Mouse (Mus musculus) CH12.LX (cell line): Measurements from ENCODE around the gene Fam183b. TPM values are rescaled to one million over a fixed set of nuclear protein-coding genes. Genes with fewer than 3 reads are reported as not detected.

Experiments used
- DNase-seq: peaks from one replicate; pipeline ENCODE4 v3.0.0-alpha.2; 2013; ENCODE audit errors: extremely low read depth
- H3K27ac ChIP-seq: 2 replicates; pipeline ENCODE4 v1.5.1; 2012; ENCODE audit warnings: low read depth, mild to moderate bottlenecking, control low read depth, moderate library complexity; ENCODE audit not compliant: insufficient read depth
- H3K27me3 ChIP-seq: replicated peaks from 2 replicates; pipeline ENCODE3; 2012; ENCODE audit warnings: inconsistent platforms
- H3K36me3 ChIP-seq, 2 experiments: replicated peaks in 1 of 2; 2 replicates each; pipeline versions ENCODE3 to v1.6.1; 2012; ENCODE audit warnings: inconsistent platforms in 1 of 2, low read length in 1 of 2, mild to moderate bottlenecking in 1 of 2, mixed read lengths in 1 of 2, moderate library complexity in 1 of 2; ENCODE audit not compliant: control insufficient read depth in 1 of 2, insufficient read depth in 1 of 2
- H3K4me1 ChIP-seq, 2 experiments: 2 replicates each; pipeline ENCODE4 v1.6.1; 2012; ENCODE audit warnings: inconsistent platforms in 1 of 2, moderate library complexity in 1 of 2; ENCODE audit not compliant: insufficient read depth in 2 of 2, control insufficient read depth in 1 of 2
- H3K4me2 ChIP-seq: 2 replicates; pipeline ENCODE4 v1.6.1; 2012; ENCODE audit warnings: low read depth, mild to moderate bottlenecking, control low read depth; ENCODE audit not compliant: poor library complexity, insufficient read depth, severe bottlenecking
- H3K4me3 ChIP-seq, 3 experiments: fragments of 150-350 bp in 1 of 3; sonication (generic) in 1 of 3; replicated peaks in 1 of 3; 2 replicates each; pipeline versions ENCODE3 to v1.5.1; 2011 to 2012; ENCODE audit warnings: low read depth in 2 of 3, low read length in 2 of 3, mild to moderate bottlenecking in 2 of 3, moderate library complexity in 2 of 3, control low read depth in 1 of 3, improper control_type of control experiment in 1 of 3, inconsistent platforms in 1 of 3, mixed read lengths in 1 of 3; ENCODE audit not compliant: poor library complexity in 1 of 3
- H3K79me2 ChIP-seq: replicated peaks from 2 replicates; pipeline ENCODE4 v1.6.1; 2012; ENCODE audit warnings: mild to moderate bottlenecking, moderate library complexity; ENCODE audit not compliant: control insufficient read depth, poor library complexity, insufficient read depth, severe bottlenecking; ENCODE audit errors: extremely low read depth
- H3K9ac ChIP-seq: 2 replicates; pipeline ENCODE4 v1.6.1; 2012; ENCODE audit warnings: low read depth, mild to moderate bottlenecking, control low read depth, moderate library complexity; ENCODE audit not compliant: insufficient read depth
- H3K9me3 ChIP-seq: replicated peaks from 2 replicates; pipeline ENCODE3; 2012; ENCODE audit warnings: low read length, inconsistent platforms, mixed read lengths
- BHLHE40 ChIP-seq: IDR thresholded peaks from 2 replicates; pipeline ENCODE4 v1.6.1; 2011; ENCODE audit warnings: mild to moderate bottlenecking, low read depth, low read length, improper control_type of control experiment
- CHD1 ChIP-seq: IDR thresholded peaks from 2 replicates; pipeline ENCODE4 v1.6.1; 2012; ENCODE audit warnings: low read depth, low read length, improper control_type of control experiment, inconsistent platforms
- CHD2 ChIP-seq: IDR thresholded peaks from 2 replicates; pipeline ENCODE4 v1.6.1; 2011; ENCODE audit warnings: low read length, improper control_type of control experiment
- E2F4 ChIP-seq: IDR thresholded peaks from 2 replicates; pipeline ENCODE4 v1.6.1; 2011; ENCODE audit warnings: low read depth, low read length, improper control_type of control experiment; ENCODE audit not compliant: insufficient replicate concordance
- ELF1 ChIP-seq: IDR thresholded peaks from 2 replicates; pipeline ENCODE4 v1.6.1; 2014; ENCODE audit warnings: low read depth, mild to moderate bottlenecking, inconsistent platforms, low read length, improper control_type of control experiment
- EP300 ChIP-seq: IDR thresholded peaks from 2 replicates; pipeline ENCODE4 v1.6.1; 2011; ENCODE audit warnings: low read length, improper control_type of control experiment
- ETS1 ChIP-seq: conservative IDR thresholded peaks from 2 replicates; pipeline ENCODE4 v1.6.1; 2012; ENCODE audit warnings: low read depth, mild to moderate bottlenecking, inconsistent platforms, low read length, improper control_type of control experiment, moderate library complexity
- GABPA ChIP-seq: IDR thresholded peaks from 2 replicates; pipeline ENCODE4 v1.6.1; 2012; ENCODE audit warnings: low read depth, low read length, improper control_type of control experiment, inconsistent platforms; ENCODE audit not compliant: insufficient replicate concordance
- HCFC1 ChIP-seq: IDR thresholded peaks from 2 replicates; pipeline ENCODE4 v1.6.1; 2012; ENCODE audit warnings: low read depth, mild to moderate bottlenecking, inconsistent platforms, low read length, improper control_type of control experiment
- IRF4 ChIP-seq: IDR thresholded peaks from 2 replicates; pipeline ENCODE4 v1.6.1; 2014; ENCODE audit warnings: low read depth, mild to moderate bottlenecking, inconsistent platforms, low read length, improper control_type of control experiment
- JUN ChIP-seq: IDR thresholded peaks from 2 replicates; pipeline ENCODE4 v1.6.1; 2011; ENCODE audit warnings: low read depth, mild to moderate bottlenecking, low read length, improper control_type of control experiment, moderate library complexity; ENCODE audit not compliant: insufficient read depth
- JUND ChIP-seq: conservative IDR thresholded peaks from 2 replicates; pipeline ENCODE4 v1.6.1; 2011; ENCODE audit warnings: low read depth, low read length, improper control_type of control experiment
- MAFK ChIP-seq: IDR thresholded peaks from 2 replicates; pipeline ENCODE4 v1.6.1; 2011; ENCODE audit warnings: low read length, improper control_type of control experiment; ENCODE audit not compliant: insufficient replicate concordance
- MAX ChIP-seq: IDR thresholded peaks from 2 replicates; pipeline ENCODE4 v1.6.1; 2011; ENCODE audit warnings: low read length, improper control_type of control experiment
- MAZ ChIP-seq: IDR thresholded peaks from 2 replicates; pipeline ENCODE4 v1.6.1; 2012; ENCODE audit warnings: low read depth, mild to moderate bottlenecking, inconsistent platforms, low read length, improper control_type of control experiment, moderate library complexity
- MEF2A ChIP-seq: IDR thresholded peaks from 2 replicates; pipeline ENCODE4 v1.6.1; 2014; ENCODE audit warnings: low read depth, mild to moderate bottlenecking, inconsistent platforms, low read length, improper control_type of control experiment, borderline replicate concordance
- MYC ChIP-seq: IDR thresholded peaks from 2 replicates; pipeline ENCODE4 v1.6.1; 2011; ENCODE audit warnings: low read depth, mild to moderate bottlenecking, improper control_type of control experiment, low read length
- NELFE ChIP-seq: IDR thresholded peaks from 2 replicates; pipeline ENCODE4 v1.6.1; 2011; ENCODE audit warnings: low read depth, low read length, improper control_type of control experiment
- NRF1 ChIP-seq: IDR thresholded peaks from 2 replicates; pipeline ENCODE4 v1.6.1; 2014; ENCODE audit warnings: low read depth, mild to moderate bottlenecking, inconsistent platforms, low read length, improper control_type of control experiment, moderate library complexity
- POLR2A ChIP-seq: IDR thresholded peaks from 2 replicates; pipeline ENCODE4 v1.6.1; 2011; ENCODE audit warnings: low read depth, mild to moderate bottlenecking, improper control_type of control experiment, low read length
- POLR2AphosphoS2 ChIP-seq: IDR thresholded peaks from 2 replicates; pipeline ENCODE4 v1.6.1; 2011; ENCODE audit warnings: low read depth, low read length, improper control_type of control experiment
- RCOR1 ChIP-seq: conservative IDR thresholded peaks from 2 replicates; pipeline ENCODE4 v1.6.1; 2012; ENCODE audit warnings: low read depth, mild to moderate bottlenecking, inconsistent platforms, low read length, improper control_type of control experiment
- SIN3A ChIP-seq: IDR thresholded peaks from 2 replicates; pipeline ENCODE4 v1.6.1; 2012; ENCODE audit warnings: low read length, improper control_type of control experiment, inconsistent platforms
- TBP ChIP-seq: conservative IDR thresholded peaks from 2 replicates; pipeline ENCODE4 v1.6.1; 2011; ENCODE audit warnings: low read depth, low read length, improper control_type of control experiment
- TCF12 ChIP-seq: IDR thresholded peaks from 2 replicates; pipeline ENCODE4 v1.6.1; 2014; ENCODE audit warnings: low read depth, mild to moderate bottlenecking, inconsistent platforms, low read length, improper control_type of control experiment
- UBTF ChIP-seq: IDR thresholded peaks from 2 replicates; pipeline ENCODE4 v1.6.1; 2012; ENCODE audit warnings: low read depth, mild to moderate bottlenecking, inconsistent platforms, low read length, improper control_type of control experiment, moderate library complexity
- USF1 ChIP-seq: IDR thresholded peaks from 2 replicates; pipeline ENCODE4 v1.6.1; 2014; ENCODE audit warnings: low read depth, mild to moderate bottlenecking, inconsistent platforms, low read length, improper control_type of control experiment
- USF2 ChIP-seq: conservative IDR thresholded peaks from 2 replicates; pipeline ENCODE4 v1.6.1; 2011; ENCODE audit warnings: low read depth, low read length, improper control_type of control experiment
- ZKSCAN1 ChIP-seq: IDR thresholded peaks from 2 replicates; pipeline ENCODE4 v1.6.1; 2012; ENCODE audit warnings: low read depth, inconsistent platforms, low read length, improper control_type of control experiment, borderline replicate concordance
- ZNF384 ChIP-seq: IDR thresholded peaks from 2 replicates; pipeline ENCODE4 v1.6.1; 2012; ENCODE audit warnings: low read depth, low read length, improper control_type of control experiment, inconsistent platforms
- dilution Hi-C: fragments of 300-500 bp; cut with MboI; formaldehyde crosslinking; loops from 2 replicates; pipeline ENCODE4 v1.14.3; 2020; ENCODE audit warnings: low sequenced_read_pairs; ENCODE audit not compliant: extremely low pct_unique_long_range_greater_than_20kb, extremely low pct_ligation_motif_present
- in situ Hi-C: fragments of 300-500 bp; cut with MboI; formaldehyde crosslinking; loops from 3 replicates; pipeline ENCODE4 v1.14.3; 2019; ENCODE audit warnings: low sequenced_read_pairs, low pct_ligation_motif_present, low pct_unique_long_range_greater_than_20kb, mixed read lengths
- polyA plus RNA-seq: library from polyadenylated mRNA; unstranded; fragments of >175 nt; gene quantifications from 2 replicates; pipeline ENCODE4 v1.2.1, GENCODE M21; 2012; ENCODE audit warnings: low read depth; ENCODE audit not compliant: insufficient read length
- total RNA-seq, 2 experiments: library from RNA; depleted of rRNA; stranded (reverse); fragments of 300-350 nt in 1 of 2; fragments of >200 nt in 1 of 2; gene quantifications; 2 replicates each; pipeline ENCODE4 v1.2.3; 2012 to 2014

Gene Fam183b
- total and polyA plus RNA-seq, 3 experiments = 0.72 TPM; not detected in 2

GRCm38 (mm10) chr11:58847636-58848035 is 45.9 kb upstream of the Fam183b start:
- no peak overlapping the region for H3K27ac ChIP-seq
- DNase-seq = no peak
- in situ Hi-C loops = no loop called here
- no peaks in the 10 kb centered on the region for H3K79me2 ChIP-seq
- peaks cover 0 to 16% of the 10 kb centered on the region in 2 experiments; a peak in 3 of 4 replicates for H3K4me1 ChIP-seq
- H3K36me3 ChIP-seq = peaks cover 17 to 35% of the 10 kb centered on the region in 2 experiments
- TF ChIP-seq JUN (no peak), NRF1 (no peak), TCF12 (no peak), HCFC1 (no peak), USF1 (no peak), IRF4 (no peak), UBTF (no peak), E2F4 (no peak), TBP (no peak), EP300 (no peak), ETS1 (no peak), ELF1 (no peak), MAX (no peak), MAZ (no peak), POLR2AphosphoS2 (no peak), JUND (no peak)
- H3K4me2 ChIP-seq = peak overlapping the region; percentile 93
- peaks cover 4% of the 10 kb centered on the region for H3K27me3 ChIP-seq
- peak overlapping the region; percentile 81 to 93 (median 91) for H3K4me3 ChIP-seq
- dilution Hi-C loops = no loop called here
- H3K9ac ChIP-seq = peak overlapping the region; percentile 89
- peaks cover 10% of the 10 kb centered on the region for H3K9me3 ChIP-seq

DNA sequence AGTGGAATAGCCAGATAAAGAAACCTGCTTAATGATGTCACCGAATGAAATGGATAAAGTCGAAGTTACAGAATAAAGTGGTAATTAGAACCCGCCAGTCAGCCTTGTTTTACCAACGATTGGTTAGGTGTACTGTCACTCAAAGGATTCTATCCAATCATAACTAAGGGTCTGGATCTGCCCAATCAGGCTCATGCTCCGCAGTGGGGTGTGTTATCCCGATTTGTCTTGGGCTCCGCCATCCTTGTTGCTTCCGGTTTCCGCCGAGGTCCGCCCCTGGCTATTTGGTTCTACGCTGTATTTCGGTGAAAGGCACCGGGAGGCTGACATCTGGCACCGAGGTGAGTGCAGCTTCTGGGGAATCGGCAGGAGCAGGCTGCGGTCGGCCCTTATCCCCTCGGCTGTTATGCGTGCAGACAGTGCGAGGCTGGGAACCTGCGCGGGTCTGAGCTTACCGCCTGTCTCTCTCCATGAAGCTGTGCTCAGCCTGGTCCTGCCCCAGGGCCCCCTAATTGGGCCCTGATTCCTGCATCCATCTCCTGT is 45.2 kb upstream of the Fam183b start, which contains the start of gene Gm12258:
TSS of gene Gm12258 (plus strand) at position 240 of the 543 bp plus-strand sequence.
- Histone ChIP-seq H3K79me2 (no peaks in the 10 kb centered on the region), H3K4me3 (peak within 1 kb of the TSS; percentile 81 to 93 (median 91)), H3K27me3 (peaks cover 8% of the 10 kb centered on the region), H3K9ac (peak within 1 kb of the TSS; percentile 89), H3K27ac (no peak within 1 kb of the TSS), H3K36me3 (peaks cover 17 to 29% of the 10 kb centered on the region in 2 experiments), H3K4me2 (peak within 1 kb of the TSS; percentile 93), H3K4me1 (peaks cover 0 to 16% of the 10 kb centered on the region in 2 experiments; a peak in 3 of 4 replicates), H3K9me3 (peaks cover 10% of the 10 kb centered on the region)
- dilution Hi-C loops = no loop called here
- in situ Hi-C loops = no loop called here
- DNase-seq = peak; percentile 100
- TF ChIP-seq SIN3A (peak; percentile 92), UBTF (no peak), CHD2 (peak; percentile 98), MEF2A (peak; percentile 30; the same call in 1 of the 2 replicates), USF1 (no peak), BHLHE40 (no peak), HCFC1 (peak; percentile 78), E2F4 (peak; percentile 92; the same call in 1 of the 2 replicates), POLR2A (peak; percentile 82), IRF4 (peak; percentile 60; the same call in 1 of the 2 replicates), GABPA (no peak), MYC (peak; percentile 30; the same call in 1 of the 2 replicates), CHD1 (no peak), ELF1 (peak; percentile 93), EP300 (no peak), POLR2AphosphoS2 (peak; percentile 46; the same call in 1 of the 2 replicates), NELFE (peak; percentile 68), ETS1 (no peak), TBP (peak; percentile 65; the same call in 1 of the 2 replicates), MAFK (no peak), RCOR1 (no peak), USF2 (no peak), MAZ (no peak), ZKSCAN1 (no peak), ZNF384 (no peak), NRF1 (peak; percentile 57)
